Mouse (Mus musculus): Measurements from ENCODE around the gene Phf19. TPM values are rescaled to one million over a fixed set of nuclear protein-coding genes. Genes with fewer than 3 reads are reported as not detected.

Phf19 gene
- polyA plus RNA-seq, 1 experiment, result 1.8 TPM

- Histone ChIP-seq H3K4me1 (ENCODE audit: control insufficient read depth) (peaks cover 20% of the 10 kb centered on the region), H3K36me3 (ENCODE audit: control insufficient read depth) (peaks cover 53% of the 10 kb centered on the region), H3K4me3 (replicated peaks) (no peak overlapping the region), H3K27me3 (ENCODE audit: control insufficient read depth) (peaks cover 2% of the 10 kb centered on the region; the same call in 1 of the 2 replicates), H3K9me3 (ENCODE audit: control insufficient read depth, low read length) (no peaks in the 10 kb centered on the region)
- no peak for TF ChIP-seq TAL1 (IDR thresholded peaks at IDR 0.05; ENCODE audit: low read length)
- no peak for TF ChIP-seq GATA1 (IDR thresholded peaks at IDR 0.05; ENCODE audit: low read length)
Observed at GRCm38 (mm10) chr2:34893950-34894349, 19.9 kb downstream of the Phf19 start.

- TF ChIP-seq TAL1 (IDR thresholded peaks at IDR 0.05; ENCODE audit: low read length) (no peak), GATA1 (IDR thresholded peaks at IDR 0.05; ENCODE audit: low read length) (no peak)
- no peaks in the 10 kb centered on the region for H3K36me3 ChIP-seq (ENCODE audit: control insufficient read depth)
- H3K4me3 ChIP-seq (replicated peaks), result no peak overlapping the region
- H3K4me1 ChIP-seq (ENCODE audit: control insufficient read depth), result no peaks in the 10 kb centered on the region
- no peaks in the 10 kb centered on the region for H3K9me3 ChIP-seq (ENCODE audit: control insufficient read depth, low read length)
- peaks cover 54% of the 10 kb centered on the region for H3K27me3 ChIP-seq (ENCODE audit: control insufficient read depth)
Observed at GRCm38 (mm10) chr2:34884186-34884585, 29.6 kb downstream of the Phf19 start.

GRCm38 (mm10) chr2:34883190-34883589 lies 30.6 kb downstream of the Phf19 start:
- no peaks in the 10 kb centered on the region for H3K36me3 ChIP-seq (ENCODE audit: control insufficient read depth)
- no peaks in the 10 kb centered on the region for H3K4me1 ChIP-seq (ENCODE audit: control insufficient read depth)
- H3K27me3 ChIP-seq (ENCODE audit: control insufficient read depth), result peaks cover 60% of the 10 kb centered on the region
- H3K4me3 ChIP-seq (replicated peaks), result no peak overlapping the region
- H3K9me3 ChIP-seq (ENCODE audit: control insufficient read depth, low read length), result no peaks in the 10 kb centered on the region
- TF ChIP-seq GATA1 (IDR thresholded peaks at IDR 0.05; ENCODE audit: low read length) (no peak), TAL1 (IDR thresholded peaks at IDR 0.05; ENCODE audit: low read length) (no peak)

GRCm38 (mm10) chr2:34882757-34883156 lies 31.1 kb downstream of the Phf19 start:
- H3K4me1 ChIP-seq (ENCODE audit: control insufficient read depth), result no peaks in the 10 kb centered on the region
- TF ChIP-seq TAL1 (IDR thresholded peaks at IDR 0.05; ENCODE audit: low read length) (no peak), GATA1 (IDR thresholded peaks at IDR 0.05; ENCODE audit: low read length) (no peak)

GRCm38 (mm10) chr2:34880054-34880453 lies 33.8 kb downstream of the Phf19 start:
- Histone ChIP-seq H3K9me3 (ENCODE audit: control insufficient read depth, low read length) (no peaks in the 10 kb centered on the region), H3K27me3 (ENCODE audit: control insufficient read depth) (peaks cover 75% of the 10 kb centered on the region), H3K4me3 (replicated peaks) (no peak overlapping the region), H3K36me3 (ENCODE audit: control insufficient read depth) (no peaks in the 10 kb centered on the region), H3K4me1 (ENCODE audit: control insufficient read depth) (no peaks in the 10 kb centered on the region)
- TF ChIP-seq GATA1 (IDR thresholded peaks at IDR 0.05; ENCODE audit: low read length) (no peak), TAL1 (IDR thresholded peaks at IDR 0.05; ENCODE audit: low read length) (no peak)

More at GRCm38 (mm10) chr2:34882757-34883156, 31.1 kb downstream of the Phf19 start:
- Histone ChIP-seq H3K4me3 (replicated peaks) (no peak overlapping the region), H3K36me3 (ENCODE audit: control insufficient read depth) (no peaks in the 10 kb centered on the region), H3K27me3 (ENCODE audit: control insufficient read depth) (peaks cover 62% of the 10 kb centered on the region), H3K9me3 (ENCODE audit: control insufficient read depth, low read length) (no peaks in the 10 kb centered on the region)

- TF ChIP-seq GATA1 (IDR thresholded peaks at IDR 0.05; ENCODE audit: low read length), result no peak
- TF ChIP-seq TAL1 (IDR thresholded peaks at IDR 0.05; ENCODE audit: low read length), result no peak
- peaks cover 67% of the 10 kb centered on the region for H3K27me3 ChIP-seq (ENCODE audit: control insufficient read depth)
- peak within 1 kb of the TSS; percentile 52 for H3K4me3 ChIP-seq (replicated peaks)
- peaks cover 2% of the 10 kb centered on the region; the same call in 1 of the 2 replicates for H3K9me3 ChIP-seq (ENCODE audit: control insufficient read depth, low read length)
- peaks cover 22% of the 10 kb centered on the region for H3K4me1 ChIP-seq (ENCODE audit: control insufficient read depth)
- H3K36me3 ChIP-seq (ENCODE audit: control insufficient read depth), result no peaks in the 10 kb centered on the region
Observed at GRCm38 (mm10) chr2:34874816-34875345, 38.9 kb downstream of the Phf19 start, which contains the start of gene Psmd5. Gene Psmd5 (minus strand): TSS chr2:34874968.

- Histone ChIP-seq H3K4me1 (ENCODE audit: control insufficient read depth) (peaks cover 28% of the 10 kb centered on the region), H3K4me3 (replicated peaks) (peak within 1 kb of the TSS; percentile 52), H3K9me3 (ENCODE audit: control insufficient read depth, low read length) (peaks cover 2% of the 10 kb centered on the region; the same call in 1 of the 2 replicates), H3K36me3 (ENCODE audit: control insufficient read depth) (peaks cover 3% of the 10 kb centered on the region), H3K27me3 (ENCODE audit: control insufficient read depth) (peaks cover 61% of the 10 kb centered on the region)
- TF ChIP-seq TAL1 (IDR thresholded peaks at IDR 0.05; ENCODE audit: low read length), result no peak
- no peak for TF ChIP-seq GATA1 (IDR thresholded peaks at IDR 0.05; ENCODE audit: low read length)
Observed at GRCm38 (mm10) chr2:34874271-34874670, 39.6 kb downstream of the Phf19 start, which contains the start of gene Cutal. Gene Cutal (plus strand): TSS chr2:34874396.

- TF ChIP-seq TAL1 (IDR thresholded peaks at IDR 0.05; ENCODE audit: low read length) (no peak), GATA1 (IDR thresholded peaks at IDR 0.05; ENCODE audit: low read length) (no peak)
- Histone ChIP-seq H3K4me1 (ENCODE audit: control insufficient read depth) (peaks cover 54% of the 10 kb centered on the region), H3K4me3 (replicated peaks) (peak overlapping the region; percentile 89), H3K36me3 (ENCODE audit: control insufficient read depth) (peaks cover 37% of the 10 kb centered on the region), H3K9me3 (ENCODE audit: control insufficient read depth, low read length) (peaks cover 2% of the 10 kb centered on the region; the same call in 1 of the 2 replicates), H3K27me3 (ENCODE audit: control insufficient read depth) (peaks cover 30% of the 10 kb centered on the region)
Observed at GRCm38 (mm10) chr2:34870520-34871474, 43.0 kb downstream of the Phf19 start.

- Histone ChIP-seq H3K9me3 (ENCODE audit: control insufficient read depth, low read length) (peaks cover 2% of the 10 kb centered on the region; the same call in 1 of the 2 replicates), H3K36me3 (ENCODE audit: control insufficient read depth) (peaks cover 48% of the 10 kb centered on the region), H3K4me1 (ENCODE audit: control insufficient read depth) (peaks cover 54% of the 10 kb centered on the region), H3K27me3 (ENCODE audit: control insufficient read depth) (peaks cover 22% of the 10 kb centered on the region), H3K4me3 (replicated peaks) (peak overlapping the region; percentile 89)
- TF ChIP-seq GATA1 (IDR thresholded peaks at IDR 0.05; ENCODE audit: low read length) (no peak), TAL1 (IDR thresholded peaks at IDR 0.05; ENCODE audit: low read length) (no peak)
Observed at GRCm38 (mm10) chr2:34869680-34870079, 44.1 kb downstream of the Phf19 start.
